Mouse (Mus musculus): Measurements from ENCODE around the gene Ascc2. TPM values are rescaled to one million over a fixed set of nuclear protein-coding genes. Genes with fewer than 3 reads are reported as not detected.

The Ascc2 gene
- polyA plus RNA-seq, 1 experiment from 2014 or later, result 36.1 TPM

- Histone ChIP-seq H3K36me3 (no peaks in the 10 kb centered on the region), H3K9me3 (no peaks in the 10 kb centered on the region), H3K27me3 (ENCODE audit: insufficient read depth, poor library complexity, severe bottlenecking) (no peaks in the 10 kb centered on the region), H3K4me3 (no peak overlapping the region), H3K4me1 (peaks cover 5% of the 10 kb centered on the region; the same call in 1 of the 2 replicates), H3K27ac (no peak overlapping the region)
- 80% methylated on average over 2 of the region's 2 CpGs for WGBS
- DNase-seq (ENCODE audit: low spot score), result no peak
Measured at GRCm38 (mm10) chr11:4611904-4612303, 25.6 kb upstream of the Ascc2 start.

GRCm38 (mm10) chr11:4620017-4620485 is 17.5 kb upstream of the Ascc2 start, which contains the start of gene Gm11032:
TSS of gene Gm11032 (plus strand) at chr11:4620067.
- WGBS, result 41% methylated on average over 16 of the region's 16 CpGs
- Histone ChIP-seq H3K4me1 (peaks cover 16% of the 10 kb centered on the region), H3K36me3 (no peaks in the 10 kb centered on the region), H3K4me3 (peak within 1 kb of the TSS; percentile 22), H3K27me3 (ENCODE audit: insufficient read depth, poor library complexity, severe bottlenecking) (no peaks in the 10 kb centered on the region), H3K9me3 (no peaks in the 10 kb centered on the region), H3K27ac (peak within 1 kb of the TSS; percentile 74; the same call in 1 of the 2 replicates)
- DNase-seq (ENCODE audit: low spot score), result no peak

GRCm38 (mm10) chr11:4620501-4621108 is 16.9 kb upstream of the Ascc2 start:
- DNase-seq (ENCODE audit: low spot score), result no peak
- WGBS, result 41% methylated on average over 13 of the region's 13 CpGs
- Histone ChIP-seq H3K36me3 (no peaks in the 10 kb centered on the region), H3K27me3 (ENCODE audit: insufficient read depth, poor library complexity, severe bottlenecking) (no peaks in the 10 kb centered on the region), H3K27ac (peak overlapping the region; percentile 74; the same call in 1 of the 2 replicates), H3K4me3 (peak overlapping the region; percentile 22), H3K9me3 (no peaks in the 10 kb centered on the region), H3K4me1 (peaks cover 16% of the 10 kb centered on the region)

GRCm38 (mm10) chr11:4621866-4622265 is 15.7 kb upstream of the Ascc2 start:
- Histone ChIP-seq H3K27me3 (ENCODE audit: insufficient read depth, poor library complexity, severe bottlenecking) (no peaks in the 10 kb centered on the region), H3K4me3 (no peak overlapping the region), H3K27ac (no peak overlapping the region), H3K4me1 (peaks cover 16% of the 10 kb centered on the region), H3K36me3 (no peaks in the 10 kb centered on the region), H3K9me3 (no peaks in the 10 kb centered on the region)
- DNase-seq (ENCODE audit: low spot score), result no peak
- WGBS, result 71% methylated on average over 4 of the region's 4 CpGs

GRCm38 (mm10) chr11:4622442-4622986 is 15.0 kb upstream of the Ascc2 start:
- Histone ChIP-seq H3K4me1 (peaks cover 16% of the 10 kb centered on the region), H3K4me3 (no peak overlapping the region), H3K27me3 (ENCODE audit: insufficient read depth, poor library complexity, severe bottlenecking) (no peaks in the 10 kb centered on the region), H3K27ac (no peak overlapping the region), H3K9me3 (no peaks in the 10 kb centered on the region), H3K36me3 (no peaks in the 10 kb centered on the region)
- no peak for DNase-seq (ENCODE audit: low spot score)
- 78% methylated on average over 7 of the region's 7 CpGs for WGBS

GRCm38 (mm10) chr11:4622997-4623396 is 14.6 kb upstream of the Ascc2 start:
- H3K4me1 ChIP-seq, result peaks cover 16% of the 10 kb centered on the region
- no peaks in the 10 kb centered on the region for H3K9me3 ChIP-seq
- H3K27ac ChIP-seq, result no peak overlapping the region
- H3K36me3 ChIP-seq, result no peaks in the 10 kb centered on the region
- no peak for DNase-seq (ENCODE audit: low spot score)
- H3K27me3 ChIP-seq (ENCODE audit: insufficient read depth, poor library complexity, severe bottlenecking), result no peaks in the 10 kb centered on the region
- no peak overlapping the region for H3K4me3 ChIP-seq
- WGBS, result 58% methylated on average over 5 of the region's 5 CpGs

GRCm38 (mm10) chr11:4625931-4626330 is 11.6 kb upstream of the Ascc2 start:
- Histone ChIP-seq H3K4me1 (peaks cover 26% of the 10 kb centered on the region), H3K27ac (no peak overlapping the region), H3K27me3 (ENCODE audit: insufficient read depth, poor library complexity, severe bottlenecking) (no peaks in the 10 kb centered on the region), H3K4me3 (no peak overlapping the region), H3K36me3 (no peaks in the 10 kb centered on the region), H3K9me3 (no peaks in the 10 kb centered on the region)
- 72% methylated on average over 7 of the region's 7 CpGs for WGBS
- DNase-seq (ENCODE audit: low spot score), result no peak

- no peak overlapping the region for H3K4me3 ChIP-seq
- H3K27me3 ChIP-seq (ENCODE audit: insufficient read depth, poor library complexity, severe bottlenecking), result no peaks in the 10 kb centered on the region
- no peak for DNase-seq (ENCODE audit: low spot score)
- WGBS, result 92% methylated on average over 7 of the region's 7 CpGs
- no peak overlapping the region for H3K27ac ChIP-seq
- H3K4me1 ChIP-seq, result peaks cover 32% of the 10 kb centered on the region
- H3K9me3 ChIP-seq, result no peaks in the 10 kb centered on the region
- H3K36me3 ChIP-seq, result no peaks in the 10 kb centered on the region
Measured at GRCm38 (mm10) chr11:4627636-4628035, 9.9 kb upstream of the Ascc2 start.

- peak overlapping the region; percentile 86 for H3K27ac ChIP-seq
Measured at GRCm38 (mm10) chr11:4629861-4630280, 7.7 kb upstream of the Ascc2 start.

GRCm38 (mm10) chr11:4633420-4633819 is 4.1 kb upstream of the Ascc2 start:
- WGBS, result 54% methylated on average over 2 of the region's 2 CpGs
- no peak overlapping the region for H3K4me3 ChIP-seq
- H3K27me3 ChIP-seq (ENCODE audit: insufficient read depth, poor library complexity, severe bottlenecking), result no peaks in the 10 kb centered on the region
- no peaks in the 10 kb centered on the region for H3K9me3 ChIP-seq
- no peak for DNase-seq (ENCODE audit: low spot score)
- H3K27ac ChIP-seq, result no peak overlapping the region
- no peaks in the 10 kb centered on the region for H3K36me3 ChIP-seq
- peaks cover 47% of the 10 kb centered on the region for H3K4me1 ChIP-seq

More at GRCm38 (mm10) chr11:4629861-4630280, 7.7 kb upstream of the Ascc2 start:
- WGBS, result 10% methylated on average over 8 of the region's 8 CpGs
- Histone ChIP-seq H3K4me3 (no peak overlapping the region), H3K4me1 (peaks cover 34% of the 10 kb centered on the region), H3K36me3 (no peaks in the 10 kb centered on the region), H3K27me3 (ENCODE audit: insufficient read depth, poor library complexity, severe bottlenecking) (no peaks in the 10 kb centered on the region), H3K9me3 (no peaks in the 10 kb centered on the region)
- DNase-seq (ENCODE audit: low spot score), result no peak

GRCm38 (mm10) chr11:4634395-4634794 is 3.2 kb upstream of the Ascc2 start:
- 64% methylated on average over 5 of the region's 5 CpGs for WGBS
- Histone ChIP-seq H3K4me3 (no peak overlapping the region), H3K27ac (no peak overlapping the region), H3K27me3 (ENCODE audit: insufficient read depth, poor library complexity, severe bottlenecking) (no peaks in the 10 kb centered on the region), H3K36me3 (no peaks in the 10 kb centered on the region), H3K9me3 (no peaks in the 10 kb centered on the region), H3K4me1 (peaks cover 47% of the 10 kb centered on the region)
- no peak for DNase-seq (ENCODE audit: low spot score)

- DNase-seq (ENCODE audit: low spot score), result no peak
- H3K36me3 ChIP-seq, result peaks cover 7% of the 10 kb centered on the region; the same call in 1 of the 2 replicates
- peaks cover 26% of the 10 kb centered on the region for H3K4me1 ChIP-seq
- peak overlapping the region; percentile 94 for H3K4me3 ChIP-seq
- 54% methylated on average over 5 of the region's 5 CpGs for WGBS
- H3K27me3 ChIP-seq (ENCODE audit: insufficient read depth, poor library complexity, severe bottlenecking), result no peaks in the 10 kb centered on the region
- no peaks in the 10 kb centered on the region for H3K9me3 ChIP-seq
- peak overlapping the region; percentile 91 for H3K27ac ChIP-seq
Measured at GRCm38 (mm10) chr11:4636782-4637342, 685 bp upstream of the Ascc2 start.

GRCm38 (mm10) chr11:4638261-4638660 is 714 bp downstream of the Ascc2 start:
- WGBS, result 17% methylated on average over 7 of the region's 7 CpGs
- H3K4me3 ChIP-seq, result peak overlapping the region; percentile 94
- no peak for DNase-seq (ENCODE audit: low spot score)
- H3K27ac ChIP-seq, result peak overlapping the region; percentile 91
- peaks cover 14% of the 10 kb centered on the region; the same call in 1 of the 2 replicates for H3K36me3 ChIP-seq
- peaks cover 26% of the 10 kb centered on the region for H3K4me1 ChIP-seq
- H3K27me3 ChIP-seq (ENCODE audit: insufficient read depth, poor library complexity, severe bottlenecking), result no peaks in the 10 kb centered on the region
- H3K9me3 ChIP-seq, result no peaks in the 10 kb centered on the region

Data from heart, embryonic 10.5 days (tissue).